In the genomic region with DNA sequence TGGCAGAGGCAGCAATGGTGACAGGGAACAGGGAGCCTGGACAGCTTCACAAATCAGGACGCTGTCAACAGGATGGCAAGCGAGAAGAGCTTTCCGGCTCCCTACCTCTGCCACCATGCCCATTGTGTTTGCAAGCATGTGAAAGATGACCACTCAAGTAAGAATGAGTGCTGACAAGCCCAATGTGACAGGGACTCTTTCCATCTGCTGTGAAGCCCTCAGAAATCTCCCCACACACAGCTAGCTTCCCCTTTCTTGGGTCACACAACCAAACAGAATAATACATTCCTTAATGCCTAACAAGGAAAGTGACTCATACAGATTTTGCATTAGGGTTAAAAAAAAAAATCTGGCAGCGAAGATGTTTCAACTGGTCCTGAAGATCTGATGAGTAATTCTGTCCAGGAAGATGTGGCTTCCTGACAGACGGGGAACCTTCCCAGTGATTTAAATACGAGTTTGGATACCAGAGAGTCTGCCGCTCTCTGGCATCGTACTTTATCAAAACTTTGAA, we compare ENCODE assay signal across 17 mouse cellular contexts.
A peak's percentile ranks its signal among the peaks of the same experiment; 100 is the strongest.
DNase-seq lines count a peak whose midpoint lies in the region; ATAC-seq and TF ChIP-seq lines count a peak whose summit lies in the region.
"Had no signal": no experiment of that assay in that cellular context is flagged by ENCODE, and none has a peak within 500 bp of the region (broad histone marks: within the 10 kb centered on the region; RNA-seq: fewer than 3 reads in every experiment).

No protein-coding gene starts in this region.

- H3K4me3 ChIP-seq in lung, embryonic 14.5 days (ENCODE audit: low read depth, low read length), result no peak overlapping the region
- H3K4me3 ChIP-seq in heart, embryonic 16.5 days (ENCODE audit: low read length), result no peak overlapping the region; the same call in 1 of the 2 replicates
- H3K4me3 ChIP-seq in kidney, adult 2 months (ENCODE audit: insufficient read depth, low read depth, low read length), result no peak overlapping the region
- H3K4me3 ChIP-seq: erythroblast, embryonic 14.5 days; limb, embryonic 15.5 days had no signal

- no peak overlapping the region for H3K4me2 ChIP-seq in lung, embryonic 14.5 days
- peak overlapping the region; percentile 54 for H3K4me2 ChIP-seq in heart, embryonic 16.5 days (ENCODE audit: low read depth, low read length)
- H3K4me2 ChIP-seq: limb, embryonic 15.5 days had no signal

- H3K36me3 ChIP-seq in lung, embryonic 14.5 days (ENCODE audit: insufficient read depth), result no peaks in the 10 kb centered on the region
- H3K36me3 ChIP-seq in heart, embryonic 16.5 days (ENCODE audit: control insufficient read depth, insufficient read depth), result no peaks in the 10 kb centered on the region
- no peaks in the 10 kb centered on the region for H3K36me3 ChIP-seq in kidney, adult 2 months (ENCODE audit: control insufficient read depth, insufficient read depth, low read length)
- H3K36me3 ChIP-seq: limb, embryonic 15.5 days had no signal

- peak; percentile 76 for ATAC-seq in lung, embryonic 14.5 days (ENCODE audit: insufficient read depth)
- ATAC-seq in Patski, result peak; percentile 82
- ATAC-seq in heart, embryonic 16.5 days (replicated peaks; ENCODE audit: extremely low read depth, insufficient read depth, low FRiP score), result peak; percentile 97
- ATAC-seq: CD4-positive, CD25-positive, alpha-beta regulatory T cell, adult 4 months; hindbrain, postnatal 0 days had no signal

- peak; percentile 65 for DNase-seq in lung, embryonic 14.5 days
- no peak for DNase-seq in lung, postnatal 25 days (ENCODE audit: low spot score)
- DNase-seq in Patski (ENCODE audit: low read depth, low spot score), result peak; percentile 58
- peak; percentile 4 for DNase-seq in telencephalon, adult 2 months (ENCODE audit: low read depth, low spot score)
- no peak for DNase-seq in kidney, adult 11 months
- DNase-seq in kidney, adult 2 months, result no peak
- DNase-seq: cerebellum, adult 9-11 months; kidney, adult 9 months; retina, postnatal 1 day; spleen, adult 18-20 months; thymus, postnatal 4 days had no signal

- H3K9me3 ChIP-seq in lung, embryonic 14.5 days (ENCODE audit: low read depth, low read length), result no peaks in the 10 kb centered on the region; the same call in 1 of the 2 replicates
- peaks cover 6% of the 10 kb centered on the region; the same call in 1 of the 2 replicates for H3K9me3 ChIP-seq in heart, embryonic 16.5 days (replicated peaks; ENCODE audit: control insufficient read depth, low read length)
- H3K9me3 ChIP-seq: limb, embryonic 15.5 days had no signal

- TF ChIP-seq POLR2A in kidney, adult 2 months (IDR thresholded peaks at IDR 0.05; ENCODE audit: low read depth, low read length), result no peak

- no peaks in the 10 kb centered on the region for H3K27me3 ChIP-seq in lung, embryonic 14.5 days (ENCODE audit: insufficient read depth, low read length)
- H3K27me3 ChIP-seq in Patski, result peaks cover 3% of the 10 kb centered on the region
- no peaks in the 10 kb centered on the region for H3K27me3 ChIP-seq in heart, embryonic 16.5 days (ENCODE audit: control insufficient read depth, insufficient read depth, low read length)
- no peaks in the 10 kb centered on the region for H3K27me3 ChIP-seq in kidney, adult 2 months (replicated peaks; ENCODE audit: control insufficient read depth, insufficient read depth, low read length)
- H3K27me3 ChIP-seq: limb, embryonic 15.5 days had no signal

- TF ChIP-seq CTCF in lung, embryonic 14.5 days (IDR thresholded peaks at IDR 0.05; ENCODE audit: low read depth), result no peak
- no peak for TF ChIP-seq CTCF in Patski (IDR thresholded peaks at IDR 0.05)
- TF ChIP-seq CTCF in kidney, adult 2 months (conservative IDR thresholded peaks at IDR 0.05; ENCODE audit: insufficient read depth, insufficient read length, low read depth, low read length), result no peak

- H3K9ac ChIP-seq in lung, embryonic 14.5 days, result no peak overlapping the region
- no peak overlapping the region for H3K9ac ChIP-seq in heart, embryonic 16.5 days (ENCODE audit: low read length)
- H3K9ac ChIP-seq: limb, embryonic 15.5 days had no signal

- POLR2A ChIA-PET in Patski (lab: Charles Lee), result no interaction called here

- peak overlapping the region; percentile 30; the same call in 1 of the 2 replicates for H3K27ac ChIP-seq in lung, embryonic 14.5 days (ENCODE audit: low read depth)
- H3K27ac ChIP-seq in heart, embryonic 16.5 days (ENCODE audit: low read length), result peak overlapping the region; percentile 69
- H3K27ac ChIP-seq in kidney, adult 2 months (ENCODE audit: insufficient read depth, low read depth, low read length), result no peak overlapping the region
- H3K27ac ChIP-seq: hindbrain, postnatal 0 days; limb, embryonic 15.5 days; stomach, postnatal 0 days had no signal

- H3K4me1 ChIP-seq in lung, embryonic 14.5 days (ENCODE audit: insufficient read depth), result no peaks in the 10 kb centered on the region
- H3K4me1 ChIP-seq in heart, embryonic 16.5 days (ENCODE audit: control insufficient read depth, insufficient read depth, low read length), result peaks cover 6% of the 10 kb centered on the region; the same call in 1 of the 2 replicates
- no peaks in the 10 kb centered on the region for H3K4me1 ChIP-seq in kidney, adult 2 months (ENCODE audit: control insufficient read depth, insufficient read depth, low read length)
- H3K4me1 ChIP-seq: limb, embryonic 15.5 days had no signal

- CTCF ChIA-PET in Patski (lab: Charles Lee), result no interaction called here

- 39% methylated on average over 8 of the region's 8 CpGs for WGBS in lung, embryonic 14.5 days
- 10% methylated on average over 8 of the region's 8 CpGs for WGBS in heart, embryonic 16.5 days
- WGBS in kidney, adult 2 months, result 70% methylated on average over 8 of the region's 8 CpGs

- in situ Hi-C loops in Patski (cut with MboI; ENCODE audit: low pct_unique_long_range_greater_than_20kb), result no loop called here

Comparison
In these comparisons a context has a peak if more than half of its experiments do, and no peak if none do; other contexts are left out.
1. DNase-seq: peak in lung, embryonic 14.5 days (single experiment), Patski (single experiment) and telencephalon, adult 2 months (single experiment); none in lung, postnatal 25 days (single experiment), kidney, adult 11 months (single experiment) and kidney, adult 2 months (single experiment).
2. Peak in every context shown above with its lines, with median percentiles within 50 percentile points of each other: ATAC-seq.